Mouse (Mus musculus) stomach, postnatal 0 days (tissue): Measurements from ENCODE around the gene Cnksr3.

Experiments used
- CTCF ChIP-seq: IDR thresholded peaks from 2 replicates; pipeline ENCODE4 v1.5.1; 2016; ENCODE audit warnings: antibody characterized with exemption, low read depth, mild to moderate bottlenecking, moderate library complexity
- EP300 ChIP-seq: optimal IDR thresholded peaks from 2 replicates; pipeline ENCODE3; 2016; ENCODE audit warnings: antibody characterized with exemption

DNA sequence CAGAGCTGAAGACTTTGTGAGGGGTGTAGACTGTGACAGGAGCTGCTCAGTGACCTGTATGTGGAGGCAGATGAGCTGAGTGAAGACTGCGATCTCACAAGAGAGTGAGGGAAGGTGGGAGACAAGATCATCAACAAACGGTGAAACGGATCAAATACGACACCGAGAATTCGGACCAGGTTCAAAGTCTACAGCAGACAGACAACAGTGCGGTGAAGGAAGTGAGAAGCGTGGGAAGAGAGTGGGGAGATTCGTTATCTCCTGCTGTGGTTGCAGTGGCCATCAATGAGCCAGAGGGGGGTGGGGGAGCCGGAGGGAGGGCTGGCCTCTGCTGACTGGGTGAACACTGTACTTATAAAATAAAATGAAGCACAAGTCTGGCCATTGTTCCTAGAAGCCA is 33.5 kb downstream of the Cnksr3 start:
- TF ChIP-seq CTCF (no peak), EP300 (no peak)
